Mouse (Mus musculus) megakaryocyte progenitor cell, adult 5-6 weeks (primary cell): Measurements from ENCODE around the gene Ifi27l2a. TPM values are rescaled to one million over a fixed set of nuclear protein-coding genes. Genes with fewer than 3 reads are reported as not detected.

ENCODE experiments used
- ATAC-seq: replicated peaks from 2 replicates; pipeline ENCODE4 v1.8.0; 2016; ENCODE audit warnings: mild to moderate bottlenecking, moderate TSS enrichment, inconsistent platforms; ENCODE audit not compliant: poor library complexity
- total RNA-seq, 2 experiments: library from RNA; stranded (forward) in 1 of 2; stranded (reverse) in 1 of 2; fragments of 157-497, 149-512 nt in 1 of 2; fragments of 200-1000 nt in 1 of 2; gene quantifications; 2 replicates each; pipeline versions ENCODE4 v1.2.3 to v1.2.4; 2015 to 2017

Ifi27l2a gene
- total RNA-seq, 2 experiments from 2014 or later = 6.0 to 11.6 TPM

DNA sequence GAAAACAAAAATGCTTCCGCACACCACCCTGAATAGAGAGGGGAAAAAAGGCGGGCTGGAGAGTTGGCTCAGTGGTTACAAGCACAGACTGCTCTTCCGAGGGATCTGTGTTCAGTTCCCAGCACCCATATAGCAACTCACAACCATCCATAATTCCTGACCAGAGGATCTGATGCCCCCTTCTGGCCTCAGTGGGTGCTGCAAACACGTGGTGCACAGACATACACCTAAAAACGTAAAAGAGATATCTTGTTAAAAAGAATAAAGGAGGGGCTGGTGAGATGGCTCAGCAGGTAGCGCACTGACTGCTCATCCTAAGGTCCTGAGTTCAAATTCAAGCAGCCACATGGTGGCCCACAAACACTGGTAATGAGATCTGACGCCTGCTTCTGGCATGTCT, 16.8 kb downstream of the Ifi27l2a start:
- ATAC-seq = no peak

DNA sequence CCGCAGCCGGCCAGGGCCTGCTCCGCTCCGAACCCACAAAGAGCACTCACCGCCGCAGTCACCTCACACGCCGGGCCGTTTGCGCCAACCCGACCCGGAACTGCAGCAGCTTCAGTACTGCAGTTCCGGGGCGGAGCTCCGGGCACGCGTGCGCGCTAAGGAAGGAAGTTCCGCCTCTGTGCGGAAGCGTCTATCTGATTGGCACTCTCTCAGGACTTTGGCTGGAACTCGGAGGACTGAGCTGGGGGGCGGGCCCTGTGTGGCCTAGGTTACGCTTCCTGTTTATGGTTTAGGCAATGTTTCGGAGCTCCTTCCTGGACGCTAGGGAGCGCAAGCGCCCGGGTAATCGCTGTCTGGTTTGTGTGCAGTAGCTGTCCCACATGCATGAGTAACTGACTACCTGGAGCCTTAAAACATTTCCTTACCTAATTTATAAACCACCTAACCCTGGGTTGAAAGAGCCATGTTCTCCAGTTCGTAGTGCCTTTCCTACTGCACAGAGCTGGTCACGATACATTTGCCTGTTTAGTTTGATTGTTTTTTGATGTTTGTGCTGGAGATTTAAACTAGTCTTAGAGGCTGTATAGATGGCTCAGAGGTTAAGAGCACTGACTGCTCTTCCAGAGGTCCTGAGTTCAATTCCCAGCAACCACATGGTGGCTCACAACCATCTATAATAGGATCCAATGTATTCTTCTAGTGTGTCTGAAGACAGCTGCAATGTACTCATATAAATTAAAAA, 17.6 kb downstream of the Ifi27l2a start, which contains the start of gene Ddx24:
Gene Ddx24, minus strand, starts transcription at position 102 of the 742 bp plus-strand sequence.
- peak; percentile 97 for ATAC-seq

DNA sequence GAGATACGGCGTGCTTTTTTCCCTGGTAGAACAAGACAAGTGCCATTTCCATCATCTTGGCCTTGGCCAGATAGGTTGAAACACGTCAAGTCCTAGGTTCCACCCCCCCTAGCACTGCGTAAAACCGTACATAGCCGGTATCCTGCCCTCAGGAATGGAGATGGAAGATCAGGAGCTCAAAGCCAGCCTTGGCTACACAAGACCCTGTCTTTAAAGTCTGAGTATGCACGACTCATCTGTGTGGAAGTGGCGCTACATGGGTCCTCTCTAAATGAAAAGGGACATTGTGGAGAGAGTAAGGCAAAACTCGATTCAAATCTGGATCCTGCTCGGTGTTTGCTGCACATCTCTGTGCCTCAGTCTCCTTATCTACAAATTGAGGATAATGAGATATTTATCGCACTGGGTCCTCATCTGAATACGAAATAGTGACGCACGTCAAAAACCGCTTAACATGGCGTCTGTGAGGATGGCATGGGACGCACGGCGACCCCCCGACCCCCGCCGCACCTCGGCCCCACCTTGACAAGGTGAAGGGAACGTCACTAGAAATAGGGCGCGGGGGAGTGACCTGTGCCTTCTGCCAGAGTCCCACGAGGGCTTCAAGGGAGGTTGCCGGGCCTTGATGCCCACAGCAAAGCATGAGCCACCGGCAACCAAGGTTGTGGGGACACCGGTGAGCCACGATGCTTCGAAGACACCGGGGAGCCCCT, 18.3 kb downstream of the Ifi27l2a start:
- ATAC-seq = no peak; the same call in 1 of the 2 replicates

DNA sequence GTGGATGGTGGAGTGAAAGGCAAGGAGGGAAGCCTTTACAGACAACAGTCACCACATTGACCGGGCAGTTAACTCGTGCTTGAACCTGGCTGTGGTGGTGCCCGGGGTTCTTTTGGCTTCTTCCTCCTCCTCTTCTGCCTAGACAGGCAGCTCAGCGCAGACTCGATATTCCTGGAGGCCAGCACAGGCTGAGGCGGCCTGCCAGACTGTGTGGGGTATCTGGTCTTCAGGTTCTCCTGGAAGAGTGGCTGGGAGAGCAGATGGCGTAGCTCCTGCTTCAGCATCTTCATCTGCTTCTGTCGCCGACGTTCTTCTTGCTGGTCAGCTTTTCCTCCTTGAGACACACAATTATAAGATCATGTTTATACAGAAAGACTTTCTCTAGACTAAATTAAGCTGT, 35.3 kb downstream of the Ifi27l2a start:
- ATAC-seq = no peak

DNA sequence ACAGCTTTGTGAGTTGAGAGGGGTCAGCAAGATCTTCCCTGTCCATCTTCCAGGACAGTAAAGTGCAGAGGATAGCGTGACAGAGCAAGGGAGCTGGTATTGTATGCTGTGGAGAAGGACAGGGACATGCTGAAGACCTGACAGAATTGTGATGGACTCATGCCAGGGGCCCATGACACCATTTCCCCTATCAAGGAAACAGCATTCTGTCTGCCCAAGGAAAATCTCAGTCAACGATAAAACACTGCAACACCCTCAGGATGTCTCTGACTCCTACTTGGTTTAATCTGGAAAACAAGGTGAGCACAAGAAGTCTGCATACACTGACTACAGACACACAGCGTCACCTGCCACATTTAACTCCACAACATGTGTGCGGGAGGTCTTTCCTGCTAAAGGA, 35.8 kb downstream of the Ifi27l2a start, which contains the start of gene 9330161L09Rik:
Gene 9330161L09Rik, minus strand, starts transcription at position 101 of the 400 bp plus-strand sequence.
- ATAC-seq = no peak

DNA sequence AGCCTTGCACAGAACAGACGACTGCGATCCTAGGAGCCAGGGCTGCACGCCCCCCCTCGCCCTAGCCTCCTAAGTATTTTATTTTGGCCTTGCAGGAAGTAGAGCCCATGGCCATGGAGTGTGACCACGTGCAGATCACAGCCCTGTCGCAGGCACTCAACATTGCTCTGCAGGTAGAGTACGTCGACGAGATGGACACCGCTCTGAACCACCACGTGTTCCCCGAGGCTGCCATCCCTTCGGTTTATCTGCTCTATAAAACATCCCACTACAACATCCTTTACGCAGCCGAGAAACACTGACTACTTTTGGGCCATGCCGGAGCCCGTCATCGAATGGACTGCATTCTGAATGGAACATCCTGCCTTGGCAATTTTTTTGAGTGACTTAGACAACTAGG, 39.3 kb downstream of the Ifi27l2a start:
- no peak for ATAC-seq

DNA sequence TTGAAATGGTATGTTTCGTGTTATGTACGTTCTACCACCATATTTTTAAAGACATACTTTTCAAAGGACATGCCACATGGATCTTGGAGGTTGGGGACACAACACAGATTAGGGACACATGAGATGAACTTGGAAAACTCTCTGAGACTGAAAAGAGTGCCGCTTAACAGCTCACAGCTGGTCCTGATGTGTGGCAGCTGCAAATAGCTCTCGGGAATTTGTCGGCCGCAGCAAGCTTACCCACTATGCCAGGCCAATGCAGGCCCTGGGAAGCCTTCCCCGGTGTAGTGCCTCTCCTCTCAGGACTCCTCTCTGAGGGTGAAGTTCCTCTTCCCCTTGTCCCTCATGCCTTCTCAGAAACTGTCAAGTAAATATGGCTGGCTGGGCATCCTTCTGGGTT, 46.7 kb downstream of the Ifi27l2a start:
- no peak for ATAC-seq

DNA sequence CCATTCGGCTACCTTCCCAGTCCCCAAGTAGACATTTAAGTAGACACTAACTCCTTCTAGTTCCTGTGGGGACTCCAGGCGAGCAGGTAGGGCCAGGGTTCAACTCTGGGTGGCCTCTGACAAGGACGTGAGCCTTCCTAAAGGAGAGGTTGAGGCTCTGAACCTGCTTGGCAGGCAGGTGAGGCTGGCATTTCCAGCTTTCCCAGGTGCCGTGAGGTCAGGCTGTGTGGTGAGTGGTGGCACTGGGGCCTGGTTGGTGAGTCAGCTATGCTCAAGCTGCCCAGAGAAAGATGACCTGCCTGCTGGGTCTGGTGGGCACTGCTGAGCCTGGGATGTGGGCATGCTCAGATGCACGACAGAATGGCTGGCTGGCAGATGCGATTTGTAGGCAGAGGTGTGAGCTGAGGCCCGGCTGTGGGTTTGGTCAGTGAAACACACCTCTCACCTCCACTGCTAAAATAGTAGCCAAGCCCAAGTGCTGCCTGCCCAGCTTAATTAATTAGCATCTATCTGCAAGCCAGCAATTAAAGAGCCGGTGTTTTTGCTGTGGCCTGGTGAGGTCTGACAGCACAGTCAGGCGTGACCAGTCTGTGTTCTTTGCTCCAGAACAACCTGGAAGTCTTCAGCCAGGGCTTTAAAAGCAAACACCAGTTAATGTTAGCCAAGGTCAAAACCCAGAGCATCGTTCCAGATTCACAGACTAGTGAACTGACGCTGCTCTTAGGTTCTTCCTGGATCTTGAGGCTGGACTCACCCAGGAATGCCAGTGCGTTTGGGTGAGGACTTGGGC, 47.8 kb downstream of the Ifi27l2a start:
- ATAC-seq = no peak

DNA sequence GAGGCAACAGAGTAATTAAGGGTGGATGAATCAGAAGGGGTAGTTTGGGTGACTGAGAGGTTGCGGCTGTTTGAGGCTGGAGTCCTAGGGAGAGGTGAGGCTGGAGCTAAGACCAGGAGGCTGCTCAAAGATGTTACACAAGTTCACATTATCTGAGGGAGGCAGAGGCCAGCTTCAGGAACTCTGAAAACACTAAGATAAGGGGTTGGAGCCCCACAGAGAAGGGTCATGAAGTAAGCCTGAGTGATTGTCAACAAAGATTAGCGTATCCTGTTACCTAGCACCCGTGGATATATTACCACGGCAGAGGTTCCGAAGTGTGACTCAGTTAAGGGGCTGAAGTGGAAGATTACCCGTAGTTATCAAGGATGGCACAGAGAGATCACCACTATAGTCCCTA, 50.0 kb downstream of the Ifi27l2a start:
- ATAC-seq = peak; percentile 76

Other genes starting within 250 kb of the Ifi27l2a start
- gene Prima1, start 201.5 kb downstream of the Ifi27l2a start, total RNA-seq (2015) = not detected in 2 replicates
- gene Prima1, start 201.5 kb downstream of the Ifi27l2a start, total RNA-seq (2017) = not detected in 2 replicates
- gene Fam181a, start 132.7 kb downstream of the Ifi27l2a start, total RNA-seq (2015) = not detected in 2 replicates
- gene Fam181a, start 132.7 kb downstream of the Ifi27l2a start, total RNA-seq (2017) = not detected in 2 replicates
- gene Asb2, start 87.7 kb downstream of the Ifi27l2a start, total RNA-seq (2015) = 0.10 TPM in 1 of 2 replicates, not detected in the other
- not detected in 2 replicates for gene Asb2, start 87.7 kb downstream of the Ifi27l2a start, total RNA-seq (2017)
- 0.54 and 3.0 TPM in 2 replicates for gene Otub2, start 55.0 kb downstream of the Ifi27l2a start, total RNA-seq (2015)
- 0.54 and 1.3 TPM in 2 replicates for gene Otub2, start 55.0 kb downstream of the Ifi27l2a start, total RNA-seq (2017)
- gene 9330161L09Rik, start 35.9 kb downstream of the Ifi27l2a start, total RNA-seq (2015) = 1.5 and 3.0 TPM in 2 replicates
- gene 9330161L09Rik, start 35.9 kb downstream of the Ifi27l2a start, total RNA-seq (2017) = 0.25 and 0.47 TPM in 2 replicates
- gene Ddx24, start 17.9 kb downstream of the Ifi27l2a start, total RNA-seq (2015) = 77.9 and 79.7 TPM in 2 replicates
- 82.6 and 119 TPM in 2 replicates for gene Ddx24, start 17.9 kb downstream of the Ifi27l2a start, total RNA-seq (2017)
- 61.5 and 79.9 TPM in 2 replicates for gene Ifi27, start 9.5 kb downstream of the Ifi27l2a start, total RNA-seq (2015)
- gene Ifi27, start 9.5 kb downstream of the Ifi27l2a start, total RNA-seq (2017) = 51.8 and 55.5 TPM in 2 replicates
- not detected in 2 replicates for gene Ifi27l2b, start 13.5 kb upstream of the Ifi27l2a start, total RNA-seq (2015)
- gene Ifi27l2b, start 13.5 kb upstream of the Ifi27l2a start, total RNA-seq (2017) = not detected in 2 replicates
- 0.10 TPM in 1 of 2 replicates, not detected in the other for gene Ppp4r4, start 88.6 kb upstream of the Ifi27l2a start, total RNA-seq (2015)
- not detected in 2 replicates for gene Ppp4r4, start 88.6 kb upstream of the Ifi27l2a start, total RNA-seq (2017)
- gene Serpina10, start 187.8 kb upstream of the Ifi27l2a start, total RNA-seq (2015) = not detected in 2 replicates
- gene Serpina10, start 187.8 kb upstream of the Ifi27l2a start, total RNA-seq (2017) = not detected in 2 replicates
- gene Serpina6, start 213.5 kb upstream of the Ifi27l2a start, total RNA-seq (2015) = not detected in 2 replicates
- gene Serpina6, start 213.5 kb upstream of the Ifi27l2a start, total RNA-seq (2017) = not detected in 2 replicates
- not detected in 2 replicates for gene Serpina16, start 232.5 kb upstream of the Ifi27l2a start, total RNA-seq (2015)
- gene Serpina16, start 232.5 kb upstream of the Ifi27l2a start, total RNA-seq (2017) = not detected in 2 replicates